Mouse (Mus musculus) erythroblast, adult 5-6 weeks (primary cell): ENCODE data around the gene Kidins220. TPM values are rescaled to one million over a fixed set of nuclear protein-coding genes. Genes with fewer than 3 reads are reported as not detected.

Source experiments
- ATAC-seq: replicated peaks from 2 replicates; pipeline ENCODE4 v1.8.0; 2016; ENCODE audit warnings: moderate number of reproducible peaks, mild to moderate bottlenecking, moderate TSS enrichment, inconsistent platforms; ENCODE audit not compliant: poor library complexity, low FRiP score, severe bottlenecking
- total RNA-seq, 2 experiments: library from RNA; stranded (forward) in 1 of 2; stranded (reverse) in 1 of 2; fragments of 150-400 nt in 1 of 2; fragments of 200-764, 138-1000 nt in 1 of 2; gene quantifications; 2 replicates each; pipeline versions ENCODE4 v1.2.3 to v1.2.4; 2015 to 2017; ENCODE audit warnings: low replicate concordance in 2 of 2

Kidins220 gene
- total RNA-seq, 2 experiments from 2014 or later, result 19.0 to 19.4 TPM

GRCm38 (mm10) chr12:24961821-24962220, 12.9 kb upstream of the Kidins220 start:
- no peak for ATAC-seq

GRCm38 (mm10) chr12:24962362-24962967, 12.3 kb upstream of the Kidins220 start:
- no peak for ATAC-seq

GRCm38 (mm10) chr12:24963393-24964022, 11.2 kb upstream of the Kidins220 start:
- ATAC-seq, result peak; percentile 71

- no peak for ATAC-seq
Measured at GRCm38 (mm10) chr12:24965406-24965805, 9.3 kb upstream of the Kidins220 start.

- no peak for ATAC-seq
Measured at GRCm38 (mm10) chr12:24966046-24966445, 8.7 kb upstream of the Kidins220 start.

- no peak for ATAC-seq
Measured at GRCm38 (mm10) chr12:24971490-24972200, 3.1 kb upstream of the Kidins220 start.

GRCm38 (mm10) chr12:24972371-24973350, 2.1 kb upstream of the Kidins220 start:
- ATAC-seq, result no peak

- no peak for ATAC-seq
Measured at GRCm38 (mm10) chr12:24973586-24973985, 1.1 kb upstream of the Kidins220 start.

- peak; percentile 73 for ATAC-seq
Measured at GRCm38 (mm10) chr12:24975115-24975733, 499 bp downstream of the Kidins220 start.

- no peak for ATAC-seq
Measured at GRCm38 (mm10) chr12:24985226-24985625, 10.5 kb downstream of the Kidins220 start.

GRCm38 (mm10) chr12:24995350-24995749, 20.6 kb downstream of the Kidins220 start:
- ATAC-seq, result no peak

- ATAC-seq, result no peak
Measured at GRCm38 (mm10) chr12:25005350-25005749, 30.6 kb downstream of the Kidins220 start.

- ATAC-seq, result no peak
Measured at GRCm38 (mm10) chr12:25009957-25010356, 35.2 kb downstream of the Kidins220 start.

GRCm38 (mm10) chr12:25010416-25010815, 35.7 kb downstream of the Kidins220 start:
- ATAC-seq, result no peak

GRCm38 (mm10) chr12:25011733-25012367, 37.1 kb downstream of the Kidins220 start:
- no peak for ATAC-seq

- ATAC-seq, result no peak
Measured at GRCm38 (mm10) chr12:25012555-25013540, 38.1 kb downstream of the Kidins220 start.

GRCm38 (mm10) chr12:25014307-25014927, 39.7 kb downstream of the Kidins220 start:
- ATAC-seq, result no peak
